Mouse (Mus musculus): ENCODE data around the gene Pes1.
"Not testable (repeated sequence)": the region's sequence is repeated elsewhere in the genome, so short reads cannot be mapped to it uniquely, and the experiment has no call there.

Gene Pes1

GRCm38 (mm10) chr11:4012616-4013015 is 48.8 kb downstream of the Pes1 start:
- no peak for DNase-seq (ENCODE audit: low spot score)

GRCm38 (mm10) chr11:4015796-4016195 is 52.0 kb downstream of the Pes1 start:
- DNase-seq (ENCODE audit: low spot score): not testable (repeated sequence)

GRCm38 (mm10) chr11:4022111-4022510 is 58.3 kb downstream of the Pes1 start:
- DNase-seq (ENCODE audit: low spot score): not testable (repeated sequence)

GRCm38 (mm10) chr11:4023321-4023720 is 59.5 kb downstream of the Pes1 start:
- DNase-seq (ENCODE audit: low spot score): no peak

- DNase-seq (ENCODE audit: low spot score): no peak
Observed at GRCm38 (mm10) chr11:4027066-4027465, 63.3 kb downstream of the Pes1 start.

- DNase-seq (ENCODE audit: low spot score): no peak
Observed at GRCm38 (mm10) chr11:4027561-4028334, 64.0 kb downstream of the Pes1 start.

- no peak for DNase-seq (ENCODE audit: low spot score)
Observed at GRCm38 (mm10) chr11:4029343-4029742, 65.6 kb downstream of the Pes1 start.

Measured in adipocyte (in vitro differentiated cells).